Mouse (Mus musculus): ENCODE results near the gene Tmem120a. TPM values are rescaled to one million over a fixed set of nuclear protein-coding genes. Genes with fewer than 3 reads are reported as not detected.

Gene Tmem120a
- polyA plus RNA-seq, 1 experiment from 2014 or later = 65.1 TPM

DNA sequence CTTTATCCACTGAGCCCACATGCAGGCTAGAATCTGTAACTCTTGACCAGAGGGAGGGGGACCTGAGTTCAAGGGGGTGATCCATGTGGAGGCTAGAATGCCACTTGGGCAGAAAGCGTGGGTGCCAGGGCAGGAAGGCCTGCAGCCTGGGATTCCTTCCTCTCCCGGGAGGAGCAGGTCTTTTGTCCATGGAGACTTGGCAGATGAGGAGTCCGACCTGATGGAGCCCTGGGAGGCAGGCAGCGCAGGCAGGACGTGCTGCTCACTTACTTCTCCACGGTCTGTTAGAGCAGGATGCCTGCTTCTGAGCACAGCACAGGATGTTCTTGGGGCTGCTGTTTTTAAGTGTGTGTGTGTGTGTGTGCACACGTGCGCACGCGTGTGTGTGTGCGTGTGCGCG is 37.2 kb downstream of the Tmem120a start:
- H3K9me3 ChIP-seq (ENCODE audit: control insufficient read depth, low read length) = no peaks in the 10 kb centered on the region
- peaks cover 3% of the 10 kb centered on the region for H3K4me1 ChIP-seq (ENCODE audit: control insufficient read depth, insufficient read depth, low read length)
- H3K36me3 ChIP-seq (ENCODE audit: control insufficient read depth, insufficient read depth, low read length) = peaks cover 15% of the 10 kb centered on the region; the same call in 1 of the 2 replicates
- no peak overlapping the region for H3K4me2 ChIP-seq (replicated peaks; ENCODE audit: low read depth, low read length)
- 96% methylated on average over 13 of the region's 13 CpGs for WGBS
- no peak overlapping the region for H3K9ac ChIP-seq (ENCODE audit: low read depth, low read length)
- no peak overlapping the region for H3K27ac ChIP-seq (ENCODE audit: low read depth, low read length)
- ATAC-seq (ENCODE audit: low FRiP score, low TSS enrichment) = no peak
- no peaks in the 10 kb centered on the region for H3K27me3 ChIP-seq (ENCODE audit: control insufficient read depth, insufficient read depth, low read length)
- H3K4me3 ChIP-seq (ENCODE audit: low read length) = no peak overlapping the region

DNA sequence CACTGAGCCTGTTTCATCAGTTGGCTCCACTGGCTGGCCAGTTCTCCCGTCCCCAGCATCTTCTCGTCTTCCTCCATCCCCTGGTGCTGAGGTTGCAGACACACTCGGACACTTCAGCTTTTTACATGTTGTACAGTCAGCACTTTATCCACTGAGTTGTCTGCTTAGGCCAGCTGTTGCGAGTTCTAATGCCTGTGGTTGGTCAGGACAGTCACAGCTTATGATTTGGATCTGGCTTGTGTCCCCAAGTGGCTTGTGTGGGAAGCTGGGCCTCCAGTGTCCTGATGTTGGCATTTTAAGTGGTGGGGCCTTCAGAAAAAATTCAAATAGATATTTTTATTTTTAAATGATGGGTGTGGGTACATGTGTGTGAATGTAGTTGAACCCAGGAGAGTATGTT is 38.9 kb downstream of the Tmem120a start:
- H3K4me2 ChIP-seq (replicated peaks; ENCODE audit: low read depth, low read length) = no peak overlapping the region
- no peak overlapping the region for H3K27ac ChIP-seq (ENCODE audit: low read depth, low read length)
- no peaks in the 10 kb centered on the region for H3K27me3 ChIP-seq (ENCODE audit: control insufficient read depth, insufficient read depth, low read length)
- H3K36me3 ChIP-seq (ENCODE audit: control insufficient read depth, insufficient read depth, low read length) = peaks cover 20% of the 10 kb centered on the region; the same call in 1 of the 2 replicates
- WGBS = 93% methylated on average over 4 of the region's 4 CpGs
- H3K4me3 ChIP-seq (ENCODE audit: low read length) = no peak overlapping the region
- no peaks in the 10 kb centered on the region for H3K9me3 ChIP-seq (ENCODE audit: control insufficient read depth, low read length)
- H3K4me1 ChIP-seq (ENCODE audit: control insufficient read depth, insufficient read depth, low read length) = no peaks in the 10 kb centered on the region
- no peak overlapping the region for H3K9ac ChIP-seq (ENCODE audit: low read depth, low read length)
- ATAC-seq (ENCODE audit: low FRiP score, low TSS enrichment) = no peak

DNA sequence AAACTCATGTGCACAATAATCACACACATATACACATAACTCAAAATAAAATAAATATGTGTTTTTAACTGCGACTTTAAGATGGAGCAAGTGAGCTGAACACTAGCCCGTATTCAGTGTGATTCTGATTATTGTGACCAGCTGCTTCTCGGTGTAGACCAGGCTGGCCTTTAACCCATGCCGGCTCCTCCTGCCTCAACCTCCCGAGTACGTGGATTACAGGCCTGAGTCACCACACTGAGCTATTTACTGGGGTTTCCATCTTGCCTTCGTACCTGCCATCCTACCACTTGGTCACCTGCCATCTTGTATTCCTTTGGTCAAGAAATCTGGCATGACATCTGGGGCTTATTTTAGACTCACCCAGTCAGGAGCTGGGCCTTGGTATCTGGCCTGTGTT is 40.8 kb downstream of the Tmem120a start:
- no peak for ATAC-seq (ENCODE audit: low FRiP score, low TSS enrichment)
- no peak overlapping the region for H3K9ac ChIP-seq (ENCODE audit: low read depth, low read length)
- H3K9me3 ChIP-seq (ENCODE audit: control insufficient read depth, low read length) = no peaks in the 10 kb centered on the region
- H3K4me2 ChIP-seq (replicated peaks; ENCODE audit: low read depth, low read length) = no peak overlapping the region
- no peaks in the 10 kb centered on the region for H3K4me1 ChIP-seq (ENCODE audit: control insufficient read depth, insufficient read depth, low read length)
- no peak overlapping the region for H3K4me3 ChIP-seq (ENCODE audit: low read length)
- H3K27me3 ChIP-seq (ENCODE audit: control insufficient read depth, insufficient read depth, low read length) = no peaks in the 10 kb centered on the region
- H3K27ac ChIP-seq (ENCODE audit: low read depth, low read length) = no peak overlapping the region
- WGBS = 95% methylated on average over 7 of the region's 7 CpGs
- H3K36me3 ChIP-seq (ENCODE audit: control insufficient read depth, insufficient read depth, low read length) = peaks cover 20% of the 10 kb centered on the region; the same call in 1 of the 2 replicates

DNA sequence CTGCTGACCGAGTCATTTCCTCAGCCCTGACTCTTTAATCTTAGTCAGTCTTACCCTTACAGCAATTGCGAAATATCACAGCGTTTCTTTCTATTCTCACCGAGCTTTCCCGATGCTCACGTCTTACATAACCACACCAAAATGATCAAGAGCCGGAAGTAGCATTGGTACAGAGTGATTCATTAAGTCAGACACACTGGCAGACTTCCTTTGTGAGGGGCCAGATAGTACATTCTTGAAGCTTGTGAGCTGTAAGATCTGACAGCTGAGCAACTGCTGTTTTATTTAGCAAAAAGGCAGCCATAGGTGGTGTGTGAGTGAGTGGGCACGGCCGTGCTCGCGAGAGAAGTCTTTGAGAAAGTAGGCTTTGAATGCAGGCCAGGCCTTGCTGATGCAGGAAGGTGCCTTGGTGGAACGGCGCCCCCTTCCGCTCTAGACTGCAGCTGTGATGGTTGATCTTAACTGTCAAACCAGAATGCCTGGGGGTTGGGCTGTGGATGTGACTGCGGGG is 41.5 kb downstream of the Tmem120a start:
- Histone ChIP-seq H3K36me3 (ENCODE audit: control insufficient read depth, insufficient read depth, low read length) (peaks cover 18% of the 10 kb centered on the region; the same call in 1 of the 2 replicates), H3K9ac (ENCODE audit: low read depth, low read length) (no peak overlapping the region), H3K4me2 (replicated peaks; ENCODE audit: low read depth, low read length) (no peak overlapping the region), H3K4me1 (ENCODE audit: control insufficient read depth, insufficient read depth, low read length) (no peaks in the 10 kb centered on the region), H3K4me3 (ENCODE audit: low read length) (no peak overlapping the region), H3K27me3 (ENCODE audit: control insufficient read depth, insufficient read depth, low read length) (no peaks in the 10 kb centered on the region), H3K27ac (ENCODE audit: low read depth, low read length) (no peak overlapping the region), H3K9me3 (ENCODE audit: control insufficient read depth, low read length) (no peaks in the 10 kb centered on the region)
- no peak for ATAC-seq (ENCODE audit: low FRiP score, low TSS enrichment)
- 82% methylated on average over 15 of the region's 15 CpGs for WGBS

DNA sequence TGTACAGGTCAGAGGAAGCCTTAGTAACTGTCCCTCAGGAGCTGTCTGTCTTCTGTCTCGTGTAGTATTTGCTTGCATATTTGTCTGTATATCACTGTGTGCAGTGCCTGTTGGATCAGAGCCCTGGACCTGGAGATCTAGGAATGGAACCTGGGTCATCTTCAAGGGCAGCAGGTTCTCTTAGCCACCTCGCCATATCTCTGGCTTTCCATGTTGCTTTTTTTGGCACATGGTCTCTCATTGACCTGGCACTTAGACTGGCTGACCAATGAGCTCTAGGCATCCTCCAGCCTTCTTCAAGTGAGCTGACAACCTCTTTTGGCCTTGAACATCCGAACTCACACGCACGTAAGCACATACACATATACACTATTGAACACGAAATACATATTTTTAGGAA is 42.1 kb downstream of the Tmem120a start:
- no peak overlapping the region for H3K27ac ChIP-seq (ENCODE audit: low read depth, low read length)
- no peak overlapping the region for H3K4me2 ChIP-seq (replicated peaks; ENCODE audit: low read depth, low read length)
- no peaks in the 10 kb centered on the region for H3K27me3 ChIP-seq (ENCODE audit: control insufficient read depth, insufficient read depth, low read length)
- H3K9me3 ChIP-seq (ENCODE audit: control insufficient read depth, low read length) = no peaks in the 10 kb centered on the region
- ATAC-seq (ENCODE audit: low FRiP score, low TSS enrichment) = no peak
- 91% methylated on average over 6 of the region's 6 CpGs for WGBS
- H3K9ac ChIP-seq (ENCODE audit: low read depth, low read length) = no peak overlapping the region
- H3K36me3 ChIP-seq (ENCODE audit: control insufficient read depth, insufficient read depth, low read length) = peaks cover 13% of the 10 kb centered on the region; the same call in 1 of the 2 replicates
- no peak overlapping the region for H3K4me3 ChIP-seq (ENCODE audit: low read length)
- H3K4me1 ChIP-seq (ENCODE audit: control insufficient read depth, insufficient read depth, low read length) = no peaks in the 10 kb centered on the region

DNA sequence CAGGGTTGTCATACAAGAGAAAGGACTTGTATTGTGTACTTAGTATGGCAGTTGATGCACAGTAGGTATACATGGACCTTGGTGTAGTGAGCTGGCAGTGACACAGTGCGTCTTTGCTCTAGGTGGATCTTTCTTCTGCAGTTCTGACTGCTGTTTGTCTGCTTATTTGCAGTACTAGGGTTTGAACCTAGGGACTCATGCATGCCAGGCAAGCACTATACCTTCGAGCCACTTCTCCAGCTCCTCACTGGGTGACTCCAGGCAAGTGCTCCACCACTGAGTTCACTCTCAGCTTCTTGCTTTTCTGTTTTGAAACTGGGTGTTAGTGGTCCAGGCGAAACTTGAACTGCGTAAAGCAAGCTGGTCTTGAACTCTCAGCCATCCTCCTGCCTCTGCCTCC is 42.6 kb downstream of the Tmem120a start:
- Histone ChIP-seq H3K27ac (ENCODE audit: low read depth, low read length) (no peak overlapping the region), H3K4me1 (ENCODE audit: control insufficient read depth, insufficient read depth, low read length) (no peaks in the 10 kb centered on the region), H3K36me3 (ENCODE audit: control insufficient read depth, insufficient read depth, low read length) (peaks cover 8% of the 10 kb centered on the region; the same call in 1 of the 2 replicates), H3K9me3 (ENCODE audit: control insufficient read depth, low read length) (no peaks in the 10 kb centered on the region), H3K9ac (ENCODE audit: low read depth, low read length) (no peak overlapping the region), H3K27me3 (ENCODE audit: control insufficient read depth, insufficient read depth, low read length) (no peaks in the 10 kb centered on the region), H3K4me3 (ENCODE audit: low read length) (no peak overlapping the region), H3K4me2 (replicated peaks; ENCODE audit: low read depth, low read length) (no peak overlapping the region)
- ATAC-seq (ENCODE audit: low FRiP score, low TSS enrichment) = no peak
- 98% methylated on average over 4 of the region's 4 CpGs for WGBS

- no peak for ATAC-seq (ENCODE audit: low FRiP score, low TSS enrichment)
- H3K9ac ChIP-seq (ENCODE audit: low read depth, low read length) = no peak overlapping the region
- H3K4me1 ChIP-seq (ENCODE audit: control insufficient read depth, insufficient read depth, low read length) = no peaks in the 10 kb centered on the region
- WGBS = 88% methylated on average over 5 of the region's 5 CpGs
- no peak overlapping the region for H3K4me2 ChIP-seq (replicated peaks; ENCODE audit: low read depth, low read length)
- no peaks in the 10 kb centered on the region for H3K27me3 ChIP-seq (ENCODE audit: control insufficient read depth, insufficient read depth, low read length)
- H3K36me3 ChIP-seq (ENCODE audit: control insufficient read depth, insufficient read depth, low read length) = peaks cover 7% of the 10 kb centered on the region; the same call in 1 of the 2 replicates
- no peak overlapping the region for H3K27ac ChIP-seq (ENCODE audit: low read depth, low read length)
- no peaks in the 10 kb centered on the region for H3K9me3 ChIP-seq (ENCODE audit: control insufficient read depth, low read length)
- H3K4me3 ChIP-seq (ENCODE audit: low read length) = no peak overlapping the region
These were observed 46.5 kb downstream of the Tmem120a start for GRCm38 (mm10) chr5:135697711-135698111.

- 48% methylated on average over 7 of the region's 7 CpGs for WGBS
- no peak for ATAC-seq (ENCODE audit: low FRiP score, low TSS enrichment)
- H3K27ac ChIP-seq (ENCODE audit: low read depth, low read length) = no peak overlapping the region
- no peaks in the 10 kb centered on the region for H3K9me3 ChIP-seq (ENCODE audit: control insufficient read depth, low read length)
- H3K27me3 ChIP-seq (ENCODE audit: control insufficient read depth, insufficient read depth, low read length) = no peaks in the 10 kb centered on the region
- H3K9ac ChIP-seq (ENCODE audit: low read depth, low read length) = no peak overlapping the region
- no peak overlapping the region for H3K4me3 ChIP-seq (ENCODE audit: low read length)
- no peaks in the 10 kb centered on the region for H3K36me3 ChIP-seq (ENCODE audit: control insufficient read depth, insufficient read depth, low read length)
- no peak overlapping the region for H3K4me2 ChIP-seq (replicated peaks; ENCODE audit: low read depth, low read length)
- peaks cover 2% of the 10 kb centered on the region; the same call in 1 of the 2 replicates for H3K4me1 ChIP-seq (ENCODE audit: control insufficient read depth, insufficient read depth, low read length)
These were observed 48.9 kb downstream of the Tmem120a start for GRCm38 (mm10) chr5:135695277-135695721.

DNA sequence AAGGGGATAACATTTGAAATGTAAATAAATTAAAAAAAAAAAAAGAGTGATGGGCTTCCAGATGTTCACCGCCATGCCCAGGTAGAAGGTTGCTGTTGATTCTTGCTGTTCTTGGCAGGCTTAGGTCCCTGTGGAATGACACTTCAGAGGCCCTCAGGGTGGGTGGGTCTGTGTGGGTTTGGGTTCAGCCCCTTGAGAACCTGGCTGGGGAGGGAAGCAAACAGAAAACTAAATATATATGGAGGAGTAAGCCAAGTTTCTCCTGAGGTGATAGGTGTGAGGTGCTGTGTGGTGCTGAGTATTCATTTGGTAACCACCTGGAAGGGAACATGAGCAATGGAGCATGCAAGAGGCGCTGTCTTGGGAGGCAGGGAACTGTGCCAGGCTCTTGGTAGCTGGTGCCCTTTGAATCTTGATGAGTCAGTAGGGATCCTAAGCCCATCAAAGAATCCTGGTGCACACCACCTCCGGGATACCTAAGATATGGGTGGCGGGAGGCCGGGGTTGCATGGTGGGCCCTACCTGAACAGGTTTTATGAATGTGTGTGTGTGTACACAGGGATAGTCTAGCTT is 50.9 kb downstream of the Tmem120a start:
- Histone ChIP-seq H3K9ac (ENCODE audit: low read depth, low read length) (no peak overlapping the region), H3K9me3 (ENCODE audit: control insufficient read depth, low read length) (no peaks in the 10 kb centered on the region), H3K27me3 (ENCODE audit: control insufficient read depth, insufficient read depth, low read length) (no peaks in the 10 kb centered on the region), H3K4me3 (ENCODE audit: low read length) (no peak overlapping the region), H3K4me1 (ENCODE audit: control insufficient read depth, insufficient read depth, low read length) (peaks cover 5% of the 10 kb centered on the region; the same call in 1 of the 2 replicates), H3K36me3 (ENCODE audit: control insufficient read depth, insufficient read depth, low read length) (no peaks in the 10 kb centered on the region), H3K4me2 (replicated peaks; ENCODE audit: low read depth, low read length) (no peak overlapping the region), H3K27ac (ENCODE audit: low read depth, low read length) (no peak overlapping the region)
- no peak for ATAC-seq (ENCODE audit: low FRiP score, low TSS enrichment)
- 92% methylated on average over 5 of the region's 5 CpGs for WGBS
